Mouse (Mus musculus) erythroid progenitor cell, adult 5-6 weeks (primary cell): ENCODE data around the gene Olfr955. TPM values are rescaled to one million over a fixed set of nuclear protein-coding genes. Genes with fewer than 3 reads are reported as not detected.

Experiments
- ATAC-seq: replicated peaks from 2 replicates; pipeline ENCODE4 v1.8.0; 2016; ENCODE audit warnings: moderate number of reproducible peaks, mild to moderate bottlenecking, moderate TSS enrichment, inconsistent platforms; ENCODE audit not compliant: poor library complexity, low FRiP score, severe bottlenecking
- total RNA-seq, 2 experiments: library from RNA; stranded (forward) in 1 of 2; stranded (reverse) in 1 of 2; fragments of 150-400 nt in 1 of 2; fragments of 186-747, 209-891 nt in 1 of 2; gene quantifications; 2 replicates each; pipeline versions ENCODE4 v1.2.3 to v1.2.4; 2015 to 2017; ENCODE audit warnings: low replicate concordance in 2 of 2

Olfr955 gene
- total RNA-seq (2015; ENCODE audit: low replicate concordance): not detected in 2 replicates
- total RNA-seq (2017; ENCODE audit: low replicate concordance): not detected in 2 replicates

GRCm38 (mm10) chr9:39471844-39472243 is at the start of gene Olfr955:
Gene Olfr955, minus strand, starts transcription at chr9:39471944.
- ATAC-seq: no peak

GRCm38 (mm10) chr9:39518595-39518994 is 46.9 kb upstream of the Olfr955 start:
- no peak for ATAC-seq

- no peak for ATAC-seq
These were observed 43.8 kb upstream of the Olfr955 start, which contains the start of gene Olfr957 for GRCm38 (mm10) chr9:39515531-39515930. Gene Olfr957, minus strand, starts transcription at chr9:39515809.

- no peak for ATAC-seq
These were observed 37.7 kb upstream of the Olfr955 start for GRCm38 (mm10) chr9:39509412-39509811.

- ATAC-seq: no peak
These were observed 37.3 kb upstream of the Olfr955 start for GRCm38 (mm10) chr9:39508998-39509397.

GRCm38 (mm10) chr9:39493895-39494294 is 22.2 kb upstream of the Olfr955 start, which contains the start of gene Olfr44:
Gene Olfr44, minus strand, starts transcription at chr9:39493995.
- ATAC-seq: no peak

- no peak for ATAC-seq
These were observed 15.3 kb downstream of the Olfr955 start, which contains the start of gene Olfr954 for GRCm38 (mm10) chr9:39456401-39456800. Gene Olfr954, plus strand, starts transcription at chr9:39456701.

- no peak for ATAC-seq
These were observed 44.7 kb downstream of the Olfr955 start, which contains the start of gene Olfr952 for GRCm38 (mm10) chr9:39427048-39427447. Gene Olfr952, minus strand, starts transcription at chr9:39427148.

Other genes starting within 250 kb of the Olfr955 start
- gene Olfr1537, start 221.9 kb downstream of the Olfr955 start, total RNA-seq (2015; ENCODE audit: low replicate concordance): not detected in 2 replicates
- gene Olfr1537, start 221.9 kb downstream of the Olfr955 start, total RNA-seq (2017; ENCODE audit: low replicate concordance): not detected in 2 replicates
- gene Olfr945, start 195.1 kb downstream of the Olfr955 start, total RNA-seq (2015; ENCODE audit: low replicate concordance): not detected in 2 replicates
- not detected in 2 replicates for gene Olfr945, start 195.1 kb downstream of the Olfr955 start, total RNA-seq (2017; ENCODE audit: low replicate concordance)
- gene Olfr948, start 145.9 kb downstream of the Olfr955 start, total RNA-seq (2015; ENCODE audit: low replicate concordance): not detected in 2 replicates
- not detected in 2 replicates for gene Olfr948, start 145.9 kb downstream of the Olfr955 start, total RNA-seq (2017; ENCODE audit: low replicate concordance)
- not detected in 2 replicates for gene Olfr951, start 84.5 kb downstream of the Olfr955 start, total RNA-seq (2015; ENCODE audit: low replicate concordance)
- not detected in 2 replicates for gene Olfr951, start 84.5 kb downstream of the Olfr955 start, total RNA-seq (2017; ENCODE audit: low replicate concordance)
- not detected in 2 replicates for gene Olfr952, start 44.8 kb downstream of the Olfr955 start, total RNA-seq (2015; ENCODE audit: low replicate concordance)
- not detected in 2 replicates for gene Olfr952, start 44.8 kb downstream of the Olfr955 start, total RNA-seq (2017; ENCODE audit: low replicate concordance)
- gene Olfr954, start 15.2 kb downstream of the Olfr955 start, total RNA-seq (2015; ENCODE audit: low replicate concordance): not detected in 2 replicates
- gene Olfr954, start 15.2 kb downstream of the Olfr955 start, total RNA-seq (2017; ENCODE audit: low replicate concordance): not detected in 2 replicates
- gene Olfr44, start 22.1 kb upstream of the Olfr955 start, total RNA-seq (2015; ENCODE audit: low replicate concordance): not detected in 2 replicates
- gene Olfr44, start 22.1 kb upstream of the Olfr955 start, total RNA-seq (2017; ENCODE audit: low replicate concordance): not detected in 2 replicates
- not detected in 2 replicates for gene Olfr957, start 43.9 kb upstream of the Olfr955 start, total RNA-seq (2015; ENCODE audit: low replicate concordance)
- not detected in 2 replicates for gene Olfr957, start 43.9 kb upstream of the Olfr955 start, total RNA-seq (2017; ENCODE audit: low replicate concordance)
- gene Olfr958, start 82.1 kb upstream of the Olfr955 start, total RNA-seq (2015; ENCODE audit: low replicate concordance): not detected in 2 replicates
- not detected in 2 replicates for gene Olfr958, start 82.1 kb upstream of the Olfr955 start, total RNA-seq (2017; ENCODE audit: low replicate concordance)
- gene Olfr959, start 103.6 kb upstream of the Olfr955 start, total RNA-seq (2015; ENCODE audit: low replicate concordance): not detected in 2 replicates
- gene Olfr959, start 103.6 kb upstream of the Olfr955 start, total RNA-seq (2017; ENCODE audit: low replicate concordance): not detected in 2 replicates
- gene AW551984, start 132.5 kb upstream of the Olfr955 start, total RNA-seq (2015; ENCODE audit: low replicate concordance): not detected in 2 replicates
- not detected in 2 replicates for gene AW551984, start 132.5 kb upstream of the Olfr955 start, total RNA-seq (2017; ENCODE audit: low replicate concordance)
- not detected in 2 replicates for gene Olfr148, start 138.7 kb upstream of the Olfr955 start, total RNA-seq (2015; ENCODE audit: low replicate concordance)
- gene Olfr148, start 138.7 kb upstream of the Olfr955 start, total RNA-seq (2017; ENCODE audit: low replicate concordance): not detected in 2 replicates
- gene Olfr960, start 149.4 kb upstream of the Olfr955 start, total RNA-seq (2015; ENCODE audit: low replicate concordance): not detected in 2 replicates
- not detected in 2 replicates for gene Olfr960, start 149.4 kb upstream of the Olfr955 start, total RNA-seq (2017; ENCODE audit: low replicate concordance)
- not detected in 2 replicates for gene Olfr961, start 173.1 kb upstream of the Olfr955 start, total RNA-seq (2015; ENCODE audit: low replicate concordance)
- not detected in 2 replicates for gene Olfr961, start 173.1 kb upstream of the Olfr955 start, total RNA-seq (2017; ENCODE audit: low replicate concordance)
- not detected in 2 replicates for gene Olfr963, start 195.3 kb upstream of the Olfr955 start, total RNA-seq (2015; ENCODE audit: low replicate concordance)
- gene Olfr963, start 195.3 kb upstream of the Olfr955 start, total RNA-seq (2017; ENCODE audit: low replicate concordance): not detected in 2 replicates
- not detected in 2 replicates for gene Olfr149, start 235.2 kb upstream of the Olfr955 start, total RNA-seq (2015; ENCODE audit: low replicate concordance)
- not detected in 2 replicates for gene Olfr149, start 235.2 kb upstream of the Olfr955 start, total RNA-seq (2017; ENCODE audit: low replicate concordance)
- gene Olfr965, start 239.4 kb upstream of the Olfr955 start, total RNA-seq (2015; ENCODE audit: low replicate concordance): not detected in 2 replicates
- gene Olfr965, start 239.4 kb upstream of the Olfr955 start, total RNA-seq (2017; ENCODE audit: low replicate concordance): not detected in 2 replicates